Mouse (Mus musculus): ENCODE measurements at regions not wholly inside any gene's neighbourhood (a gene's known extent, or its start where the extent isn't known, plus 50 kb on each side); places are given as distances from the start of the nearest gene placed in this dataset.

DNA sequence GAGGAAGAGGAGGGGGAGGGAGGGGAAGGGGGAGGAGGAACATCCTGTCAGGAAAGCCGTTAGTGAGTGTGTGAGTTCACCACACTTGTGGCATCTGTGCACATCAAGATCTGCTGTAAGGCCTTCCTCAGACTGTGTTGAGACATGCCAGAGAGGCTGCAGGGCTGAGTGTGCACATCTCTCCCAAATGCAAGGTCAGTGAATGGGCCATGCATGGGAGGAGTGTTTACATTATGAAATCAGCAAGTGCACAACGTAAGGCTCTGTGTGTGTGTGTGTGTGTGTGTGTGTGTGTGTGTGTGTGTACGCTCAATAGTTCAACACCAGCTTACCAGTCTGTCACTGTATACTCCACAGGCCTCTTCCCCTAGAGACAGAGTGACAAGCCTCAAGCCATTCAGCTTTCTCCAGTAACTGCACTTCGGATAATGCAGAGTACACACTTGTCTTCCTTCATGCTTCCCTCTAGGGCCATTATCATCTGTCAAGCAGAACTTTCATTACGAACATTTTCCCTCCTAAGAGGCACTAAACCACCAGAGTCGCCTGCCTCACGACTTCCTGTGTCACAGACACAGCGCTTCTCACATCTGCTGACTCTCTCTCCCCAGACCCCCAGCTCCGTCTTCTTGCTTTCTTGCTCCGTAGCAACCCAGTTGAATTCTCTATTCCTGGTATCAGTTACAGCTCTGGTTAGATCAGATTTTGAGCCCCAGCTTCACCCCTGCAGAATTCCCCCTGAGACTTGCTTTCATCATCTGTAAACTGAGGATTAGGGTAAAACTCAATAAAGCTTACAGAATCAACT is 368.4 kb downstream of the Cd83 start:
- H3K4me1 ChIP-seq (ENCODE audit: control insufficient read depth in 2 of 2, insufficient read depth in 2 of 2, low read length in 2 of 2): peaks cover 0 to 11% of the 10 kb centered on the region in 2 experiments; a peak in 1 of 4 replicates
- no peak overlapping the region for H3K4me3 ChIP-seq (ENCODE audit: control insufficient read depth in 1 of 2, insufficient read depth in 1 of 2, low read depth in 1 of 2, low read length in 2 of 2)
- ATAC-seq (ENCODE audit: insufficient number of reproducible peaks, insufficient read depth, low FRiP score, low read depth): no peak
- H3K4me2 ChIP-seq (ENCODE audit: low read length): no peak overlapping the region
- H3K27me3 ChIP-seq (ENCODE audit: control insufficient read depth, insufficient read depth, low read length): no peaks in the 10 kb centered on the region
- WGBS: 55% methylated on average over 10 of the region's 10 CpGs
- H3K36me3 ChIP-seq (ENCODE audit: control insufficient read depth, insufficient read depth, low read length): no peaks in the 10 kb centered on the region
- no peak overlapping the region for H3K27ac ChIP-seq (replicated peaks in 1 of 2; ENCODE audit: control insufficient read depth in 1 of 2, insufficient read depth in 1 of 2, low read depth in 2 of 2, low read length in 2 of 2)
- peaks cover 5% of the 10 kb centered on the region for H3K9me3 ChIP-seq (ENCODE audit: control insufficient read depth, low read length)
- no peak overlapping the region for H3K9ac ChIP-seq (ENCODE audit: low read length)

DNA sequence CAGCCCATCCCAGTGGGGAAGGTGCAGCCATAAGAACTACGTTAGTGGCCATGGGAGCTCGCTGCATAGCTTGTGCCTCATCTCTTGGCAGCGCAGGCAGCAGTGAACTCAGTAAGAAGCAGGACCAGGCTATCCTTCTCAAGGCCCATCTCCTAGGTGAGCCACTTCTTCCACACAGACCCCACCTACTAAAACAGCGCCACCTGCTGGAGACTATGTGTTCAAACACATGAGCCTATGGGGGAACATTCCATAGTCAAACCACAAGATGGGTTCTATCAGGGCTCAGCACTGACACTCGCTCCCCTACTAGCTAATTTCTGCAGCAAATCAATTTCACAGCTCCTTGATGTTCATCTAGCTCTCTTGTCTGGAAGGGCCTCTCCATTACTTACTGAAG is 369.2 kb downstream of the Cd83 start:
- no peaks in the 10 kb centered on the region for H3K36me3 ChIP-seq (ENCODE audit: control insufficient read depth, insufficient read depth, low read length)
- ATAC-seq (ENCODE audit: insufficient number of reproducible peaks, insufficient read depth, low FRiP score, low read depth): no peak
- no peak overlapping the region for H3K27ac ChIP-seq (replicated peaks in 1 of 2; ENCODE audit: control insufficient read depth in 1 of 2, insufficient read depth in 1 of 2, low read depth in 2 of 2, low read length in 2 of 2)
- no peak overlapping the region for H3K4me3 ChIP-seq (ENCODE audit: control insufficient read depth in 1 of 2, insufficient read depth in 1 of 2, low read depth in 1 of 2, low read length in 2 of 2)
- 92% methylated on average over 5 of the region's 5 CpGs for WGBS
- H3K4me2 ChIP-seq (ENCODE audit: low read length): no peak overlapping the region
- H3K9me3 ChIP-seq (ENCODE audit: control insufficient read depth, low read length): peaks cover 5% of the 10 kb centered on the region
- no peak overlapping the region for H3K9ac ChIP-seq (ENCODE audit: low read length)
- H3K4me1 ChIP-seq (ENCODE audit: control insufficient read depth in 2 of 2, insufficient read depth in 2 of 2, low read length in 2 of 2): peaks cover 0 to 11% of the 10 kb centered on the region in 2 experiments; a peak in 1 of 4 replicates
- H3K27me3 ChIP-seq (ENCODE audit: control insufficient read depth, insufficient read depth, low read length): no peaks in the 10 kb centered on the region

DNA sequence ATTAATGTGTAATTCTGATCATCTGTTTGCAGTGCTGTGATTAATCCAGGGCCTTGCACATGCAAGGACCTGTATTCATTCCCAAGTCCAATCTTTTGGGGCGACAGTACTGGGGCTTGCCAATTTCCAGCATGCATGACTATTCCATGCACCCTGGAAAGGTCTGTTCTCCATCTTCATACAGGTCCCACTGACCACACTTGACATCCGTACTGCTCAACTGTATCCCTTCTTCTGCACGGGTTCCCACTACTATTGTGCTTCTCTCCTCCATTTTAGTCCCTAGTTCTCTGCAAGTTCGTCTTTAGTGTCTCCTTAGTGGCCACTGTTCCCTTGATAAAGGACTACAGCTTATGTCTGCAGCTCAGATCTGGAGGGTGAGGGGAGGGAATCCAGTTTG is 371.4 kb downstream of the Cd83 start:
- peaks cover 5% of the 10 kb centered on the region for H3K9me3 ChIP-seq (ENCODE audit: control insufficient read depth, low read length)
- 85% methylated on average over 4 of the region's 4 CpGs for WGBS
- H3K4me3 ChIP-seq (ENCODE audit: control insufficient read depth in 1 of 2, insufficient read depth in 1 of 2, low read depth in 1 of 2, low read length in 2 of 2): no peak overlapping the region
- H3K4me2 ChIP-seq (ENCODE audit: low read length): no peak overlapping the region
- no peak overlapping the region for H3K9ac ChIP-seq (ENCODE audit: low read length)
- no peak for ATAC-seq (ENCODE audit: insufficient number of reproducible peaks, insufficient read depth, low FRiP score, low read depth)
- no peaks in the 10 kb centered on the region for H3K27me3 ChIP-seq (ENCODE audit: control insufficient read depth, insufficient read depth, low read length)
- H3K36me3 ChIP-seq (ENCODE audit: control insufficient read depth, insufficient read depth, low read length): no peaks in the 10 kb centered on the region
- peaks cover 0 to 11% of the 10 kb centered on the region in 2 experiments; a peak in 1 of 4 replicates for H3K4me1 ChIP-seq (ENCODE audit: control insufficient read depth in 2 of 2, insufficient read depth in 2 of 2, low read length in 2 of 2)
- no peak overlapping the region for H3K27ac ChIP-seq (replicated peaks in 1 of 2; ENCODE audit: control insufficient read depth in 1 of 2, insufficient read depth in 1 of 2, low read depth in 2 of 2, low read length in 2 of 2)

DNA sequence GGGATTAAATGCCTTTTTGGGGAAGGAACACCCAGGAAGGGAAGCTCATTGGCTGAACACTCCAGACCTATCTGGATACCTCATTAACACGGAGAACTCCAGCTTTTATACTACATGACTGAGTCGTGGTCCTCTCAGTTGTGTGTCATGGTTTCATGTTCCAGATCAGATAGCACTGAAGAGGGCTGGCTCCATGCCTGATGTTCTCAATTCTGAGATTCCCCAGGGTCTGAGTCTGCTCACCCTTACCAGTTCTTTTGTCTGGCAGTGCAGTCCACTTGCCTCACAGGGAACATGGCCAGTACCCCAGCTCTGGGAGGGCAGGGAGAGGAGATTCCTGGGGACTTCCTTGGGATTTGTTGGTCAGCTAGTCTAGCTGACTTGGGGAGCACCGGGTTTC is 372.0 kb downstream of the Cd83 start:
- no peaks in the 10 kb centered on the region for H3K36me3 ChIP-seq (ENCODE audit: control insufficient read depth, insufficient read depth, low read length)
- H3K27me3 ChIP-seq (ENCODE audit: control insufficient read depth, insufficient read depth, low read length): no peaks in the 10 kb centered on the region
- H3K27ac ChIP-seq (replicated peaks in 1 of 2; ENCODE audit: control insufficient read depth in 1 of 2, insufficient read depth in 1 of 2, low read depth in 2 of 2, low read length in 2 of 2): no peak overlapping the region
- H3K9me3 ChIP-seq (ENCODE audit: control insufficient read depth, low read length): peaks cover 5% of the 10 kb centered on the region
- H3K4me2 ChIP-seq (ENCODE audit: low read length): no peak overlapping the region
- no peak overlapping the region for H3K4me3 ChIP-seq (ENCODE audit: control insufficient read depth in 1 of 2, insufficient read depth in 1 of 2, low read depth in 1 of 2, low read length in 2 of 2)
- H3K9ac ChIP-seq (ENCODE audit: low read length): no peak overlapping the region
- H3K4me1 ChIP-seq (ENCODE audit: control insufficient read depth in 2 of 2, insufficient read depth in 2 of 2, low read length in 2 of 2): peaks cover 0 to 11% of the 10 kb centered on the region in 2 experiments; a peak in 1 of 4 replicates
- ATAC-seq (ENCODE audit: insufficient number of reproducible peaks, insufficient read depth, low FRiP score, low read depth): no peak
- WGBS: 38% methylated on average over 3 of the region's 3 CpGs

DNA sequence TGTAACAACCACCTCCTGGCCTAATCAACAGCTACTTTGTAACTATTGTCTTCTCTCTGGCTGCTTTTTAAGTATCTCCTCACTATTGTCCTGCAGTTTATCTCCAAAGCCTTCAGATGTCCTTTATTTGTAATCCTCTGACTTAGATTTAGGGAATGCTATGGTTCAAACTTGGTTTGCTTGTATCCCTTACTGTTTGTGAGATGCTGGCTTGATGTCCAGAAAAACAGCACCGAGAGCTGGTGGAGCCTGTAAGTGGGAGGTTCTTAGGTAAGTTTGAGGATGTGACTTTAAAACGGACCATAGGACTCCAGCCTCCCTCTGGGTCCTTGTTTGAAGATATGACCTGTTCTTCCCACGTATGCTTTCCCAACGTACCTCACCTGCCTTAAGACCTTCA is 372.7 kb downstream of the Cd83 start:
- H3K27ac ChIP-seq (replicated peaks in 1 of 2; ENCODE audit: control insufficient read depth in 1 of 2, insufficient read depth in 1 of 2, low read depth in 2 of 2, low read length in 2 of 2): no peak overlapping the region
- H3K27me3 ChIP-seq (ENCODE audit: control insufficient read depth, insufficient read depth, low read length): no peaks in the 10 kb centered on the region
- H3K4me1 ChIP-seq (ENCODE audit: control insufficient read depth in 2 of 2, insufficient read depth in 2 of 2, low read length in 2 of 2): peaks cover 0 to 11% of the 10 kb centered on the region in 2 experiments; a peak in 1 of 4 replicates
- H3K36me3 ChIP-seq (ENCODE audit: control insufficient read depth, insufficient read depth, low read length): no peaks in the 10 kb centered on the region
- no peak overlapping the region for H3K4me2 ChIP-seq (ENCODE audit: low read length)
- H3K4me3 ChIP-seq (ENCODE audit: control insufficient read depth in 1 of 2, insufficient read depth in 1 of 2, low read depth in 1 of 2, low read length in 2 of 2): no peak overlapping the region
- WGBS: 65% methylated on average over 4 of the region's 4 CpGs
- no peak overlapping the region for H3K9ac ChIP-seq (ENCODE audit: low read length)
- no peak for ATAC-seq (ENCODE audit: insufficient number of reproducible peaks, insufficient read depth, low FRiP score, low read depth)
- H3K9me3 ChIP-seq (ENCODE audit: control insufficient read depth, low read length): peaks cover 5% of the 10 kb centered on the region

DNA sequence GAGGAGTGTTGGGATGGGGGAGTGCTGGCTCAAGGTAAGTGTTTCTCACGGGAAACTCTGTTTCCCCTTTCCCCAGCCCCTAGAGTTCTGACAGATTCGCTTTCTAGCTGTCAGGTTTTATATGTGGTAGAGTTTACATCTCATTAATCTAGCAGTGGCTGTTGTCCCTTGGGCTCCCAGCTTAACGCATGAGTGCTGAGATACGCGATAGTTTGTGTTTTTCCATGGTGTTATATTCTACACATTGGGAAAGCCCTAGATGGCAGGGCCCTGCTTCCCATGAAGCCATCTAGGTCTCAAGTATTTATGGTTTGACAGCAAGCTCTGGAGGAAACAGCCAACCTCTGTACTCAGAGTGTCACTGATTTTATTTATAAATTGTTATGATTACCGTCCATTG is 373.8 kb downstream of the Cd83 start:
- Histone ChIP-seq H3K27me3 (ENCODE audit: control insufficient read depth, insufficient read depth, low read length) (no peaks in the 10 kb centered on the region), H3K9ac (ENCODE audit: low read length) (no peak overlapping the region), H3K36me3 (ENCODE audit: control insufficient read depth, insufficient read depth, low read length) (no peaks in the 10 kb centered on the region), H3K4me1 (ENCODE audit: control insufficient read depth in 2 of 2, insufficient read depth in 2 of 2, low read length in 2 of 2) (peaks cover 0 to 8% of the 10 kb centered on the region in 2 experiments; a peak in 1 of 4 replicates), H3K27ac (replicated peaks in 1 of 2; ENCODE audit: control insufficient read depth in 1 of 2, insufficient read depth in 1 of 2, low read depth in 2 of 2, low read length in 2 of 2) (no peak overlapping the region), H3K4me2 (ENCODE audit: low read length) (no peak overlapping the region), H3K9me3 (ENCODE audit: control insufficient read depth, low read length) (peaks cover 5% of the 10 kb centered on the region), H3K4me3 (ENCODE audit: control insufficient read depth in 1 of 2, insufficient read depth in 1 of 2, low read depth in 1 of 2, low read length in 2 of 2) (no peak overlapping the region)
- WGBS: 76% methylated on average over 6 of the region's 6 CpGs
- no peak for ATAC-seq (ENCODE audit: insufficient number of reproducible peaks, insufficient read depth, low FRiP score, low read depth)

DNA sequence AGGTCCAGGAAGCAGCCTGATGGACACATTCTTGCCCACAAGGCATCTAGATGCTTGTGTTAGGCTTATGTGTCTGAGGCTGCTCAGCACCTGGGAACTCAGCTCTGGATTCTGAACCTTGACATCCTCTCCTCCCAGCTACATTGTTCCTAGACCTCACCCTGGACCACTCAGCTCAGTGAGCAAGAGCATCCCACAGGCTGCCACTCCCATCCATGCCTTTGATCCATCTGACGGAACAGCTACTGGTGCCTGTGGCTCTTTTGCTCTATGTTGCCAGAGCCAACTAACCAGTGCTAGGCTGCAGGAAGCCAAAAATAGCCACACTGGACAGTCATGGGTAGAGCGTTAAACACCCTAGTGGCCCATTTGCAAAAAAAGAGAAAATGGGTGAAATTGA is 374.8 kb downstream of the Cd83 start:
- no peak for ATAC-seq (ENCODE audit: insufficient number of reproducible peaks, insufficient read depth, low FRiP score, low read depth)
- no peaks in the 10 kb centered on the region for H3K36me3 ChIP-seq (ENCODE audit: control insufficient read depth, insufficient read depth, low read length)

More for the DNA sequence above, 374.8 kb downstream of the Cd83 start:
- 53% methylated on average over 2 of the region's 2 CpGs for WGBS
- H3K27ac ChIP-seq (replicated peaks in 1 of 2; ENCODE audit: control insufficient read depth in 1 of 2, insufficient read depth in 1 of 2, low read depth in 2 of 2, low read length in 2 of 2): no peak overlapping the region
- no peak overlapping the region for H3K9ac ChIP-seq (ENCODE audit: low read length)
- no peak overlapping the region for H3K4me2 ChIP-seq (ENCODE audit: low read length)
- H3K4me1 ChIP-seq (ENCODE audit: control insufficient read depth in 2 of 2, insufficient read depth in 2 of 2, low read length in 2 of 2): peaks cover 0 to 8% of the 10 kb centered on the region in 2 experiments; a peak in 1 of 4 replicates
- H3K9me3 ChIP-seq (ENCODE audit: control insufficient read depth, low read length): no peaks in the 10 kb centered on the region
- H3K4me3 ChIP-seq (ENCODE audit: control insufficient read depth in 1 of 2, insufficient read depth in 1 of 2, low read depth in 1 of 2, low read length in 2 of 2): no peak overlapping the region
- no peaks in the 10 kb centered on the region for H3K27me3 ChIP-seq (ENCODE audit: control insufficient read depth, insufficient read depth, low read length)
